Comparison of ENCODE assay signal across 19 mouse cellular contexts in the genomic region with DNA sequence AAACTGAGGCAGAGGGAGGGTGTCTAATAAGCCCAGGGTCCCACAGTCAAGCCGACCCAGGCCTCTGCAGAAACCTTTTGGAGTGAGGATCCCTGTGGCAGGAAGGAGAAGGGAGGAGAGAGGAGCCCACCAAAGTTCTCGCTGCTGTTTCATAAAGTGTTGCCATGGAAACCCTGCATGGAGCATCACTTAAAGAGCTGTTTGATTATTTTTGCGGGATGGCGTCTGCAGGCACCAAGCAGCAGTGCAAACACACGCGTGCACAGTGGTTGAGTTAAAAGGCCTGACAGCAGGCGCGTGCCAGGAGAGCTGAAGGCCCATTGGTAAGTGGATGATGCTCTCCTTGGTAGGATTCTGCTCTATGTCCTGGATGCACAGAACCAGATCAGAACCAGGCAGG.
DNase-seq lines count a peak whose midpoint lies in the region; ATAC-seq lines count a peak whose summit lies in the region.
"Had no signal": no experiment of that assay in that cellular context is flagged by ENCODE, and none has a peak within 500 bp of the region (broad histone marks: within the 10 kb centered on the region; RNA-seq: fewer than 3 reads in every experiment).

No protein-coding gene starts in this region.

- H3K9me3 ChIP-seq in forebrain, embryonic 15.5 days: no peaks in the 10 kb centered on the region
- H3K9me3 ChIP-seq in forebrain, embryonic 10.5 days: no peaks in the 10 kb centered on the region
- no peaks in the 10 kb centered on the region for H3K9me3 ChIP-seq in midbrain, embryonic 13.5 days
- H3K9me3 ChIP-seq in midbrain, embryonic 11.5 days (ENCODE audit: control insufficient read depth, low read length): no peaks in the 10 kb centered on the region
- no peaks in the 10 kb centered on the region for H3K9me3 ChIP-seq in neural tube, embryonic 15.5 days (replicated peaks)
- H3K9me3 ChIP-seq: embryonic facial prominence, embryonic 10.5 days; heart, embryonic 12.5 days; limb, embryonic 10.5 days had no signal

- no peaks in the 10 kb centered on the region for H3K36me3 ChIP-seq in forebrain, embryonic 15.5 days
- no peaks in the 10 kb centered on the region for H3K36me3 ChIP-seq in forebrain, embryonic 10.5 days (replicated peaks)
- H3K36me3 ChIP-seq in midbrain, embryonic 13.5 days: no peaks in the 10 kb centered on the region
- H3K36me3 ChIP-seq in midbrain, embryonic 11.5 days (ENCODE audit: control insufficient read depth, insufficient read depth, low read length): no peaks in the 10 kb centered on the region
- no peaks in the 10 kb centered on the region for H3K36me3 ChIP-seq in neural tube, embryonic 15.5 days
- H3K36me3 ChIP-seq: embryonic facial prominence, embryonic 10.5 days; G1E; heart, embryonic 12.5 days; limb, embryonic 10.5 days had no signal

- H3K27ac ChIP-seq in forebrain, embryonic 15.5 days (replicated peaks): peak overlapping the region; percentile 22; the same call in 1 of the 2 replicates
- no peak overlapping the region for H3K27ac ChIP-seq in forebrain, embryonic 10.5 days
- no peak overlapping the region for H3K27ac ChIP-seq in midbrain, embryonic 13.5 days
- H3K27ac ChIP-seq in midbrain, embryonic 11.5 days (ENCODE audit: low read depth, low read length): no peak overlapping the region
- H3K27ac ChIP-seq in neural tube, embryonic 15.5 days (replicated peaks): peak overlapping the region; percentile 37; the same call in 1 of the 2 replicates
- H3K27ac ChIP-seq: embryonic facial prominence, embryonic 10.5 days; left cerebral cortex, adult 2 months; limb, embryonic 10.5 days had no signal

- peaks cover 9% of the 10 kb centered on the region for H3K4me1 ChIP-seq in forebrain, embryonic 15.5 days
- H3K4me1 ChIP-seq in forebrain, embryonic 10.5 days: peaks cover 22% of the 10 kb centered on the region
- H3K4me1 ChIP-seq in midbrain, embryonic 13.5 days (replicated peaks): peaks cover 52% of the 10 kb centered on the region
- peaks cover 7% of the 10 kb centered on the region; the same call in 1 of the 2 replicates for H3K4me1 ChIP-seq in midbrain, embryonic 11.5 days (ENCODE audit: control insufficient read depth, insufficient read depth, low read length)
- peaks cover 54% of the 10 kb centered on the region for H3K4me1 ChIP-seq in neural tube, embryonic 15.5 days
- H3K4me1 ChIP-seq: heart, embryonic 12.5 days; limb, embryonic 10.5 days had no signal

- no peak overlapping the region for H3K4me3 ChIP-seq in forebrain, embryonic 15.5 days
- H3K4me3 ChIP-seq in forebrain, embryonic 10.5 days: no peak overlapping the region
- H3K4me3 ChIP-seq in midbrain, embryonic 13.5 days (replicated peaks): no peak overlapping the region
- H3K4me3 ChIP-seq in midbrain, embryonic 11.5 days (ENCODE audit: low read depth, low read length): no peak overlapping the region
- no peak overlapping the region for H3K4me3 ChIP-seq in neural tube, embryonic 15.5 days (replicated peaks)
- H3K4me3 ChIP-seq: embryonic facial prominence, embryonic 10.5 days; heart, embryonic 12.5 days; left cerebral cortex, adult 2 months; limb, embryonic 10.5 days; myocyte had no signal

- WGBS in forebrain, embryonic 15.5 days: 52% methylated on average over 8 of the region's 8 CpGs
- WGBS in forebrain, embryonic 10.5 days: 89% methylated on average over 8 of the region's 8 CpGs
- 58% methylated on average over 8 of the region's 8 CpGs for WGBS in midbrain, embryonic 13.5 days
- 83% methylated on average over 8 of the region's 8 CpGs for WGBS in midbrain, embryonic 11.5 days
- 55% methylated on average over 8 of the region's 8 CpGs for WGBS in neural tube, embryonic 15.5 days

- DNase-seq in forebrain, embryonic 10.5 days (ENCODE audit: extremely low spot score, low spot score): no peak
- DNase-seq in midbrain, embryonic 11.5 days (ENCODE audit: low spot score, missing footprints): no peak
- DNase-seq in brain, embryonic 18.5 days (ENCODE audit: low read depth, low spot score): peak; percentile 60
- DNase-seq in embryo, embryonic 9.5 days (ENCODE audit: extremely low spot score): no peak
- DNase-seq: cerebellum, adult 8-10 months; liver, postnatal 0 days; lung, postnatal 10 days; retina, postnatal 1 day; thymus, postnatal 36 days had no signal

- H3K27me3 ChIP-seq in forebrain, embryonic 15.5 days: no peaks in the 10 kb centered on the region
- H3K27me3 ChIP-seq in forebrain, embryonic 10.5 days (ENCODE audit: poor library complexity, severe bottlenecking): no peaks in the 10 kb centered on the region
- H3K27me3 ChIP-seq in midbrain, embryonic 13.5 days: no peaks in the 10 kb centered on the region
- no peaks in the 10 kb centered on the region for H3K27me3 ChIP-seq in midbrain, embryonic 11.5 days (ENCODE audit: control insufficient read depth, insufficient read depth, low read length)
- no peaks in the 10 kb centered on the region for H3K27me3 ChIP-seq in neural tube, embryonic 15.5 days (replicated peaks)
- H3K27me3 ChIP-seq: heart, embryonic 12.5 days had no signal

- no peak overlapping the region for H3K9ac ChIP-seq in forebrain, embryonic 15.5 days (replicated peaks)
- H3K9ac ChIP-seq in midbrain, embryonic 13.5 days (replicated peaks): no peak overlapping the region
- no peak overlapping the region for H3K9ac ChIP-seq in midbrain, embryonic 11.5 days (ENCODE audit: low read length)
- no peak overlapping the region for H3K9ac ChIP-seq in neural tube, embryonic 15.5 days (replicated peaks)
- H3K9ac ChIP-seq: heart, embryonic 12.5 days; liver, postnatal 0 days had no signal

- peak; percentile 29; the same call in 1 of the 2 replicates for ATAC-seq in forebrain, embryonic 15.5 days (replicated peaks)
- ATAC-seq in midbrain, embryonic 13.5 days: 0 out of 2 replicates have a peak, but pooled peaks have one; percentile 25
- ATAC-seq in midbrain, embryonic 11.5 days (ENCODE audit: low FRiP score): no peak
- peak; percentile 40; the same call in 1 of the 2 replicates for ATAC-seq in neural tube, embryonic 15.5 days (ENCODE audit: low FRiP score)
- ATAC-seq: activated CD4-positive, CD25-positive, alpha-beta regulatory T cell, adult 4 months; liver, postnatal 0 days had no signal

- H3K4me2 ChIP-seq in forebrain, embryonic 15.5 days (replicated peaks): no peak overlapping the region
- H3K4me2 ChIP-seq in midbrain, embryonic 13.5 days (replicated peaks): no peak overlapping the region
- H3K4me2 ChIP-seq in midbrain, embryonic 11.5 days: no peak overlapping the region
- no peak overlapping the region for H3K4me2 ChIP-seq in neural tube, embryonic 15.5 days
- H3K4me2 ChIP-seq: heart, embryonic 12.5 days had no signal

Comparison
In these comparisons a context has a peak if more than half of its experiments do, and no peak if none do; other contexts are left out.
1. H3K27ac ChIP-seq: peak in forebrain, embryonic 15.5 days (single experiment) and neural tube, embryonic 15.5 days (single experiment); none in forebrain, embryonic 10.5 days (single experiment), midbrain, embryonic 13.5 days (single experiment) and midbrain, embryonic 11.5 days (single experiment).